Mouse (Mus musculus) testis, adult 2 months (tissue): ENCODE data around the gene Samd4. TPM values are rescaled to one million over a fixed set of nuclear protein-coding genes. Genes with fewer than 3 reads are reported as not detected.

Experiments
- H3K27ac ChIP-seq: fragments of 200-500 bp; 2 replicates; pipeline ENCODE4 v1.5.1; 2012; ENCODE audit warnings: low read depth, low read length; ENCODE audit not compliant: control insufficient read depth, insufficient read depth
- H3K27me3 ChIP-seq: fragments of 200-500 bp; 2 replicates; pipeline ENCODE4 v1.6.1; 2012; ENCODE audit warnings: mild to moderate bottlenecking, low read length, moderate library complexity; ENCODE audit not compliant: control insufficient read depth, insufficient read depth
- H3K36me3 ChIP-seq: fragments of 200-500 bp; 2 replicates; pipeline ENCODE4 v1.6.1; 2012; ENCODE audit warnings: mild to moderate bottlenecking, low read length; ENCODE audit not compliant: control insufficient read depth, insufficient read depth
- H3K4me1 ChIP-seq: fragments of 200-500 bp; 2 replicates; pipeline ENCODE4 v1.6.1; 2012; ENCODE audit warnings: low read length; ENCODE audit not compliant: control insufficient read depth, insufficient read depth
- H3K4me3 ChIP-seq: fragments of 200-500 bp; 2 replicates; pipeline ENCODE4 v1.5.1; 2012; ENCODE audit warnings: low read depth, mild to moderate bottlenecking, low read length, moderate library complexity, mixed read lengths; ENCODE audit not compliant: control insufficient read depth
- CTCF ChIP-seq: fragments of 200-500 bp; IDR thresholded peaks from 2 replicates; pipeline ENCODE4 v1.5.1; 2012; ENCODE audit warnings: low read depth, mild to moderate bottlenecking, inconsistent platforms, low read length, moderate library complexity; ENCODE audit not compliant: control insufficient read depth, insufficient read depth, insufficient replicate concordance
- POLR2A ChIP-seq: fragments of 200-500 bp; IDR thresholded peaks from 2 replicates; pipeline ENCODE4 v1.6.1; 2012; ENCODE audit warnings: low read depth, mild to moderate bottlenecking, inconsistent platforms, low read length, moderate library complexity; ENCODE audit not compliant: control insufficient read depth
- polyA plus RNA-seq: library from polyadenylated mRNA; depleted of rRNA; stranded (reverse); fragments of >200 nt; gene quantifications from 2 replicates; pipeline ENCODE4 v1.2.3, GENCODE M21; 2012

Samd4 gene
- polyA plus RNA-seq, 1 experiment = 693 TPM

DNA sequence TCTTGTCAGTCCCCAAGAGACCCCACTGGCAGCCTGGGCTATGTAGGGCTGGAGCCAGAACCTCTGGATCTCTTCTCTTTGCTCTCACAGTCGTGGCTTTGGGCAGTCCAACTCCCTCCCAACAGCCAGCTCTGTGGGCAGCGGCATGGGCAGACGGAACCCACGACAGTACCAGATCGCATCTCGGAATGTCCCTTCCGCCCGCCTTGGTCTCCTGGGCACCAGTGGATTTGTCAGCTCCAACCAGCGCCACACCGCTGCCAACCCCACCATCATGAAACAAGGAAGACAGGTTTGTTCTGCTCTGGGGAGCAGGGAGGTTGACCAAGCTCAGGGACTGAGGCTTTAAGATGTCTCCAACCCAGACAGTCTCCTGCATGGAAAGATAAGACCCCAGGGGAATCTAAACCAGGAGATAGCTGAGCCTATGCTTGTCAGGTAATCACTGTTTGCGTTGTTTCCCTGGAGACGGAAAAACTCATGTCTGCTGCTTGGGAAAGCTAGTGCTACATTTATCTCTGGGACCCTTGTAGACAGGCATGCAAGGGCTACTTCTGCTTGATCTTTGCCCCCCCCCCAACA lies 205.1 kb downstream of the Samd4 start:
- no peaks in the 10 kb centered on the region for H3K36me3 ChIP-seq

DNA sequence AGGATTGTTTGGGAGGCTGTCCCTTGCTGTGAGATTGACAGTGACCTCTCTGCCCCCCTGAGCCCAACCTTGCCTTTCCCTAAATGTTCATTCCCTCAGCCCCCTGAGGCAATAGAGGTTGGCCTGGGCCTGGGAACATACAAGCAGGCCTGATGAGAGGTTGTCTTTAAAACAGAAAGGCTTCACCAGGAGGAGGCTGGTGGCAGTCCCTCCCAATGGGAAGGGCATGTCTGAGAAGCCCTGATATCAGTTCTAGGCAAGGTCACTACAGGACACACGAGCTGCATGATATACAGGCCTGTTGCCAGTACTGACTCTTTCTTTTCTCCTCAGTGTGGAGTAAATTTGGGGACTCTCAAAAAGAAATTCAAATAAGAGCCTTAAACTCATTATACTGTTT lies 205.7 kb downstream of the Samd4 start:
- TF ChIP-seq POLR2A (no peak), CTCF (no peak)
- no peaks in the 10 kb centered on the region for H3K27me3 ChIP-seq
- no peak overlapping the region for H3K4me3 ChIP-seq
- H3K27ac ChIP-seq = no peak overlapping the region
- no peaks in the 10 kb centered on the region for H3K36me3 ChIP-seq
- H3K4me1 ChIP-seq = peaks cover 6% of the 10 kb centered on the region

More for the DNA sequence above, 205.1 kb downstream of the Samd4 start:
- TF ChIP-seq CTCF = no peak
- TF ChIP-seq POLR2A = no peak
- H3K4me1 ChIP-seq = peaks cover 6% of the 10 kb centered on the region
- no peak overlapping the region for H3K4me3 ChIP-seq
- H3K27ac ChIP-seq = no peak overlapping the region
- H3K27me3 ChIP-seq = no peaks in the 10 kb centered on the region

DNA sequence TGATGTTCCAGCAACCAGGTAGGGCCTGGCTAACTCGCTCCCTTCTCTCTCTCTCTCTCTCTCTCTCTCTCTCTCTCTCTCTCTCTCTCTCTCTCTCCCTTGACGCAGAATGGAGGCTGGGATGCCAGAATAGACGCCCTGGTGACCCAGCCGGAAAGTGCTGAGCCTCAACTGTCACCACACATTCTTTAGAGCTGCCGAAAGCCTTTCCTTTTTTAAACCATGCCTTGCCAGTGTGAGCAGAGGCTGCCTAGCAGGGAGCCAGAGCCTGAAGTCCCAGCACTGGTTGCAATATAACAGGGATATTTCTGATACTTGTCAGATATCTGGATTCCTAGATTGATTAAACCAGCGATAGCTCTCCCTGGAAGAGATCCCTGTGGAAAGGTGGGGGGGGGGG lies 206.5 kb downstream of the Samd4 start:
- Histone ChIP-seq H3K4me3 (no peak overlapping the region), H3K27me3 (no peaks in the 10 kb centered on the region), H3K27ac (no peak overlapping the region), H3K4me1 (peaks cover 6% of the 10 kb centered on the region), H3K36me3 (no peaks in the 10 kb centered on the region)
- TF ChIP-seq POLR2A = no peak
- no peak for TF ChIP-seq CTCF

DNA sequence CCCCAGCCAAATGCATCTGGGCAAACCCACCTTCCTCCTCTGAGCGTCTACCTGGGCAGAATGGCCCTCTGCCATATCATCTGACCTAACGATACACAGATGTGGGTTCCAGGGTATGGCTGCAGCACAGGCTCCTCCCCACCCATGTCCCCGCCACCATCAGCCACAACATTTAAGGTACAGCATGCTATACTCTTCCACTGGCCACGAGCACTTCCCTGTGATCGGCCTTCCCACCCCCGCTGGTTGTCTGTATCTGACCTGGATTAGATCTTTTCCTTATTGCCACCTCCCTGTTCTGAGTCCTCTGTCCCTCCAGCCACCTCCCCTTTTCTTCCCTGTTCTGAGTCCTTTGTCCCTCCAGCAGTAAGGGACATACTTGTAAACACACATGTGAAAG lies 209.3 kb downstream of the Samd4 start:
- H3K27me3 ChIP-seq = no peaks in the 10 kb centered on the region
- no peak overlapping the region for H3K27ac ChIP-seq
- TF ChIP-seq CTCF (no peak), POLR2A (no peak)
- peaks cover 3% of the 10 kb centered on the region for H3K4me1 ChIP-seq
- no peaks in the 10 kb centered on the region for H3K36me3 ChIP-seq
- H3K4me3 ChIP-seq = no peak overlapping the region

DNA sequence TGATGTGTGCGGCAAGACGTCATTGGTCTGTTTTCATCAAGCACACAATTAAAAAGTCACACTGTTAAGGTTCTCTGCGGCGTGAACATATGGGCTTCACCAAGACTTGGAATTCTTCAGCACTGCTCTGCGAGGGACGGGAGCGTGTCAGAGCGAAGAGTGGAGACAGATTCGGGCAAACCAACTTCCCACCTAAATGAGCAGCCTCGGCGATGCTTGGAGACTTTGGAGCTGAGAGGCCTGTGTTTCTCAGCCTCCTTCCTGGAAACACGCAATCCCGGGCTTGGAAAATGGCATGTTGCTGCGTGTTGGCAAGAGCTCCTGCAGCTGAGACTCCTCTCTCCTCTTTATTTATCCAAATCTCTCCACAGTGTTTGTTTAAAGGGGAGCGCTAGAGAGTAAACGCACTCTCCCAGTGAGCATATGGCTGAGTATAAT lies 210.7 kb downstream of the Samd4 start:
- TF ChIP-seq CTCF = no peak
- TF ChIP-seq POLR2A = no peak
- Histone ChIP-seq H3K36me3 (no peaks in the 10 kb centered on the region), H3K4me3 (no peak overlapping the region), H3K27ac (no peak overlapping the region), H3K27me3 (no peaks in the 10 kb centered on the region), H3K4me1 (no peaks in the 10 kb centered on the region)

DNA sequence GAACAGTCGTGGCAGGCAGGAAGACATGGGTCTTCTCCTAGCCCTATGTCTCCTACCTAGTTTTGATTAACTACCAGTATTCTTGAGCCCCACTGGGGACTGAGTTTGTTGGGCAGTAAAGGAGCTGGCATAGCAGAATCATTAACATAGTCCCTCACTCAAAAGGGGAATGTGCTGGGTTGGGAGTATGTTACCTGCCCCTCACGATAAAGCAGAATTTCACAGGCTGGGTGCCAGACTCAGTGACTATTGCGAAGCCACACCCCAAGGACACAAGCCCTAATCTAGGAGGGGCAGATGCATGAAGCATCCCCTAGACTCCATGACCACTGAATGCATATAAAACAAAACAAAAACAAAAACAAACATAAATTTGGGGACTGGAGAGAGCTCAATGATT lies 212.4 kb downstream of the Samd4 start:
- no peaks in the 10 kb centered on the region for H3K27me3 ChIP-seq
- no peaks in the 10 kb centered on the region for H3K36me3 ChIP-seq
- TF ChIP-seq CTCF (no peak), POLR2A (no peak)
- H3K4me1 ChIP-seq = no peaks in the 10 kb centered on the region
- H3K27ac ChIP-seq = no peak overlapping the region
- H3K4me3 ChIP-seq = no peak overlapping the region

DNA sequence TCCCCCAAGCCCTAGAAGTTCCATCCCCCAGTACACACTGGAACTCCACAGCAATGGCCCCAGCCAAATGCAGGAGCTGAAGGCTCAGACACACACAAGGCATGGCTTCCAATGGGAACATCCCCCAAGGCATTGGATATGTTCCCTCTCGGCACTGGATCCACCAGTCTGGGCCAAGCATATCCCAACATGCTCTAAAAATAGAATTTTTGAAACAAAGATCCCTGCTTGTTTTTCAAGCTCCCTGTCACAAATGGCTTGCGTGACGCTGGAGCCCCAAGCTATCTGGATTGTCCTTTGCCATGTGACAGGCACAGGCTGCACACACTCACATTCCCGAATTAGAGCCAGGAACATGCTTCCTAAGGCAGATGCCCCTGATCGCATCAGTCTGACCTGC lies 213.7 kb downstream of the Samd4 start:
- Histone ChIP-seq H3K36me3 (no peaks in the 10 kb centered on the region), H3K4me1 (no peaks in the 10 kb centered on the region), H3K27me3 (no peaks in the 10 kb centered on the region), H3K27ac (no peak overlapping the region), H3K4me3 (no peak overlapping the region)
- no peak for TF ChIP-seq CTCF
- TF ChIP-seq POLR2A = no peak
